Mouse (Mus musculus) erythroblast, embryonic 14.5 days (primary cell): Measurements from ENCODE around the gene Hecw2. TPM values are rescaled to one million over a fixed set of nuclear protein-coding genes. Genes with fewer than 3 reads are reported as not detected.

Source experiments
- H3K27me3 ChIP-seq: 2 replicates; pipeline ENCODE4 v1.6.1; 2012; ENCODE audit warnings: inconsistent platforms; ENCODE audit not compliant: control insufficient read depth
- H3K36me3 ChIP-seq: 2 replicates; pipeline ENCODE4 v1.6.1; 2012; ENCODE audit warnings: mild to moderate bottlenecking, inconsistent platforms; ENCODE audit not compliant: control insufficient read depth
- H3K4me1 ChIP-seq: 2 replicates; pipeline ENCODE4 v1.6.1; 2012; ENCODE audit warnings: inconsistent platforms; ENCODE audit not compliant: control insufficient read depth
- H3K4me3 ChIP-seq: replicated peaks from 2 replicates; pipeline ENCODE3; 2012; ENCODE audit warnings: moderate library complexity, mild to moderate bottlenecking, inconsistent platforms
- H3K9me3 ChIP-seq: 2 replicates; pipeline ENCODE4 v1.6.1; 2012; ENCODE audit warnings: low read length, inconsistent platforms, mixed read lengths; ENCODE audit not compliant: control insufficient read depth
- GATA1 ChIP-seq: IDR thresholded peaks from 2 replicates; pipeline ENCODE4 v1.6.1; 2012; ENCODE audit warnings: low read length, inconsistent platforms, mixed read lengths
- TAL1 ChIP-seq: IDR thresholded peaks from 3 replicates; pipeline ENCODE4 v1.6.1; 2012; ENCODE audit warnings: low read length, inconsistent platforms, mixed read lengths
- polyA plus RNA-seq: library from polyadenylated mRNA; stranded (reverse); fragments of >175 nt; gene quantifications from 2 replicates; pipeline ENCODE4 v1.2.3, GENCODE M21; 2012

The Hecw2 gene
- polyA plus RNA-seq, 1 experiment: not detected

DNA sequence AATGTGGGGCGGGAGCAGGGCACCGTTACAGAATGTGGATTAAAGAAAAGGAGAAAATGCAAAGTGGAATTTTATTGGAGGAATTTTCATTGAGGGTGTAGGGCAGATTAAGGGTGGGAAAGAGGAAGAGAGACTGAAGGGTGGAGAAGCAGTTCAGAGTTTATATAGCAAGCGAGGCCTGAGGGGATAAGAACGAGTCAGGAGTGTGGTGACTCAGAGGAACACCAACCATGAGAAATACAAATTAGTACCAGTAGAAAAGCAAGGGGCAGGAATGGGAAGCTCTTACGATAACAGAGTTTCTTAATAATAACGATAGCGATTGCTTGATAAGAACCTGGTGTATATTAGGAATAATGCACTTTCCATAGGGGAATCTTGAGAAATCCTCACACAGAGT lies 339.2 kb downstream of the Hecw2 start:
- H3K36me3 ChIP-seq: no peaks in the 10 kb centered on the region
- no peaks in the 10 kb centered on the region for H3K27me3 ChIP-seq
- TF ChIP-seq GATA1 (no peak), TAL1 (no peak)
- H3K9me3 ChIP-seq: no peaks in the 10 kb centered on the region
- H3K4me1 ChIP-seq: peaks cover 3% of the 10 kb centered on the region
- H3K4me3 ChIP-seq: no peak overlapping the region

DNA sequence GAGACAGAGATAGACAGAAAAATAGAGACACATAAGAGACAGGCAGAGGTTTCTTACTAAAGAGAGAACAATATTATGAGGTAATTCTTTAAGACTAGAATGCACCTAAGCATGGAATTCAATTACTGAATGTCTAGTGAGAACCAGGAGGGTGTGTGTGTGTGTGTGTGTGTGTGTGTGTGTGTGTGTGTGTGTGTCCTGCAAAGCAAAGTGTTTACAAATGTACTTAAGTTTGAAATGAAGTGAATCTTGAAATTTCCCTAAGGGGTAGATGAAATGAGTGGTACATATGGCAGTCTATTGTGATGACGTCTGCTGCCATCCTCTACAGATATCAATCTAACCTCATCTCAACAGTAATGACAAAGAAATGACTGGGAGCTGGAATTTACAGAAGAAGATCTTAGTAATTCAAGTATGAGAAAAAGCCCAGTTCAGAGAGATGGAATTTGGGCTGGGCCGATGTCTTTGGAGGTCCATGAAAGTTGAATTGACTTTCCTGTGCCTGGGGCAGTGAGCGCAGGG lies 342.8 kb downstream of the Hecw2 start:
- peaks cover 4% of the 10 kb centered on the region for H3K4me1 ChIP-seq
- H3K9me3 ChIP-seq: no peaks in the 10 kb centered on the region
- H3K27me3 ChIP-seq: no peaks in the 10 kb centered on the region
- TF ChIP-seq TAL1 (no peak), GATA1 (no peak)
- no peaks in the 10 kb centered on the region for H3K36me3 ChIP-seq
- H3K4me3 ChIP-seq: no peak overlapping the region

DNA sequence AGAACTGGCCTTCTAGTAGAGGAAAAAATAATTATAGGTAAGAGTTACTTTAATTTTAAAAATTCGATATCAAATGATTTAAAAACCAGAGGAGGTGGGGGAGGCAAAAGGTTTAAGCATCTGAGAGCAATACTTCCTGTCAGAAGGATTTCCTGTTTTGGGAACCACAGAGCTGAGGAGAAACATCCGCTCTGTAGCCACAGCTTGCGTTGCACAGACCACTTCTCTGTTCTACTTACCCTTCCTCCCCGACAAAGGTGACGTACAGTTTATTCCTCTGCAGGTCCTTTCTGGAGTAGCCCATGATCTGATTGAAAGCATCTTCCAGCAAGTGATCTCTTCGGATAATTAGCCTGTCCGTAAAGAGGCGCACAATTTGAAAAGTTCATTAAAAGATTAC lies 343.6 kb downstream of the Hecw2 start:
- TF ChIP-seq GATA1: no peak
- TF ChIP-seq TAL1: no peak
- Histone ChIP-seq H3K4me3 (no peak overlapping the region), H3K9me3 (no peaks in the 10 kb centered on the region), H3K27me3 (no peaks in the 10 kb centered on the region), H3K36me3 (no peaks in the 10 kb centered on the region), H3K4me1 (peaks cover 4% of the 10 kb centered on the region)

DNA sequence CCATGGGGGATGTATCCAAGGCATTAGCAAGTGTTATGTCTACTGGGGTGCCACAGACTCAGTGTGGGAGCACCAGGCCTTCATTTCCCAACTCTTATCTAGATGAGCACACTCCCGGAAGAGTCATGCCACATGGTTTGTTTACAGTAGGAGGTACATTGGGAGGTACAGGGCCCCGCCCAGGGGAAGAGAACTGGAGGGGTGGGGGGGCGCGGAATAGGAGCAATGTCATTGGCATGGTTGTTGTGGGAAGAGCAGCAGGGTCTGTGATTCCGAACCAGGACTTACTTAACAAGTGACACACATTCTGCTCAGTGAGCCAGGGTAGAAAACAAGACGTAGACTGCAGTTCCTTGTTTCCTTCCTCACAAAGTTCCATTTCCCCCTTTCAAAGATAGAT lies 344.1 kb downstream of the Hecw2 start:
- TF ChIP-seq TAL1 (no peak), GATA1 (no peak)
- Histone ChIP-seq H3K36me3 (no peaks in the 10 kb centered on the region), H3K27me3 (no peaks in the 10 kb centered on the region), H3K9me3 (no peaks in the 10 kb centered on the region), H3K4me3 (no peak overlapping the region), H3K4me1 (peaks cover 4% of the 10 kb centered on the region)

DNA sequence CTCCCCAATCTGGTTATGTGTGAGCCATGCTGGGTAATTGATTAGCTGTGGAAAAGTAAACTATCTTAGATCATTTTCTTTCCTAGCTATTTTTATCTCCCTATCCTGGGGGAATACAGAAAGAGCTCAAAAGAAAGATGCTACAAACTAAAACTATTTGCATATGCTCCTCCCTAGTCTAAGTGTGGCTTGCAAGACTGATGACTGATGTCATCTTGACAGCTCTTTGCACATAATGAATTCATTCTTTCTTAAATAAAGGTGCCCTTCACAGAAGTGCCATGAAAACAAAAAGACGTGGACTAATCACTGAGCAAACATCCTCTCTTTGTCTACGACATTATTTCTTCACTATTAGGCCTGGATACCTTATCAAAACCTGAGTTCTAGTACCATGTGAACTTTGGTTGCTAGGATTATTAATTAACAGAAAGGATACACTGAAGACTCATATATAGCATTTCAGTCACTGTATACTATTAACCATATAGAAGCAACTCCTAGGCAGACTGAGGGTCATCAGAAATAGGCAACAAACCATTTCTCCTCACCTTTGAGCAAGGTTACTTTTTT lies 348.2 kb downstream of the Hecw2 start:
- TF ChIP-seq GATA1 (no peak), TAL1 (no peak)
- no peaks in the 10 kb centered on the region for H3K36me3 ChIP-seq
- H3K4me1 ChIP-seq: peaks cover 4% of the 10 kb centered on the region
- no peak overlapping the region for H3K4me3 ChIP-seq
- H3K9me3 ChIP-seq: no peaks in the 10 kb centered on the region
- H3K27me3 ChIP-seq: no peaks in the 10 kb centered on the region

- H3K4me1 ChIP-seq: peaks cover 3% of the 10 kb centered on the region
- TF ChIP-seq TAL1: no peak
- no peak for TF ChIP-seq GATA1
- H3K4me3 ChIP-seq: no peak overlapping the region
- H3K36me3 ChIP-seq: no peaks in the 10 kb centered on the region
- H3K27me3 ChIP-seq: no peaks in the 10 kb centered on the region
- H3K9me3 ChIP-seq: no peaks in the 10 kb centered on the region
Observed at GRCm38 (mm10) chr1:53845854-53846253, 349.1 kb downstream of the Hecw2 start.

GRCm38 (mm10) chr1:53844914-53845612 lies 349.9 kb downstream of the Hecw2 start:
- H3K4me3 ChIP-seq: no peak overlapping the region
- H3K9me3 ChIP-seq: no peaks in the 10 kb centered on the region
- no peaks in the 10 kb centered on the region for H3K4me1 ChIP-seq
- TF ChIP-seq TAL1 (no peak), GATA1 (no peak)
- H3K27me3 ChIP-seq: no peaks in the 10 kb centered on the region
- H3K36me3 ChIP-seq: no peaks in the 10 kb centered on the region

- no peak overlapping the region for H3K4me3 ChIP-seq
- TF ChIP-seq GATA1: no peak
- no peak for TF ChIP-seq TAL1
- H3K9me3 ChIP-seq: no peaks in the 10 kb centered on the region
Observed at GRCm38 (mm10) chr1:53844122-53844913, 350.6 kb downstream of the Hecw2 start.

DNA sequence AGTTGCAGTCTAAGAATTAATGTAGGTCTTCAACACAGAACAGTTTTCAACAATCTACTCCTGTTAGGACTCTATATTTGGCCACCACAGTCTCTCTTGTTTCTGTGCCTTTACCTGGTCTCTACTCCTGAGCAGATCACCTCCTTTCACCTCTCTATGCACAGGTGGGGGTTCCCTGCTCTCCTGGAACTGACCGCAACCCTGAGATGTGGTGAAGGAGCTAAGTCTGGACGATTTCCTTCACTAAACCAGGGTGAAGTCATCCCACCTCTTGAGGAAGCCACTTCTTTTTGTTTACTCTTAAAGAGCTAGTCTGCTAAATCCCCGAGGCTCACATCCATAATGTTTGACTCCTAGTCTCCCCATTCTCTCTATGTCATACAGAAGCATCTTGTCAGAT lies 351.9 kb downstream of the Hecw2 start:
- Histone ChIP-seq H3K4me1 (no peaks in the 10 kb centered on the region), H3K9me3 (no peaks in the 10 kb centered on the region), H3K27me3 (no peaks in the 10 kb centered on the region), H3K4me3 (no peak overlapping the region), H3K36me3 (no peaks in the 10 kb centered on the region)
- no peak for TF ChIP-seq TAL1
- no peak for TF ChIP-seq GATA1

More at GRCm38 (mm10) chr1:53844122-53844913, 350.6 kb downstream of the Hecw2 start:
- no peaks in the 10 kb centered on the region for H3K4me1 ChIP-seq
- H3K36me3 ChIP-seq: no peaks in the 10 kb centered on the region
- H3K27me3 ChIP-seq: no peaks in the 10 kb centered on the region
